Mouse (Mus musculus) midbrain, embryonic 12.5 days (tissue): Measurements from ENCODE around the gene Lmna. TPM values are rescaled to one million over a fixed set of nuclear protein-coding genes. Genes with fewer than 3 reads are reported as not detected.

ENCODE experiments used
- ATAC-seq: fragments of 200-750 bp; cut with Nextera tagmentation; 2 replicates; pipeline ENCODE4 v1.8.0; 2017; ENCODE audit warnings: low read depth, moderate TSS enrichment, moderate library complexity; ENCODE audit not compliant: low FRiP score
- H3K27ac ChIP-seq: fragments of 300-500 bp; sonication (generic); replicated peaks from 2 replicates; pipeline ENCODE4 v1.5.1; 2016; ENCODE audit warnings: mild to moderate bottlenecking
- H3K27me3 ChIP-seq: fragments of 300-500 bp; sonication (generic); 2 replicates; pipeline ENCODE4 v1.6.1; 2016; ENCODE audit warnings: mild to moderate bottlenecking
- H3K36me3 ChIP-seq: fragments of 300-500 bp; sonication (generic); 2 replicates; pipeline ENCODE4 v1.6.1; 2016
- H3K4me1 ChIP-seq: fragments of 300-500 bp; sonication (generic); 2 replicates; pipeline ENCODE4 v1.6.1; 2016
- H3K4me2 ChIP-seq: fragments of 300-500 bp; sonication (generic); replicated peaks from 2 replicates; pipeline ENCODE4 v1.6.1; 2016; ENCODE audit warnings: mild to moderate bottlenecking, moderate library complexity
- H3K4me3 ChIP-seq: fragments of 300-500 bp; sonication (generic); 2 replicates; pipeline ENCODE4 v1.5.1; 2016; ENCODE audit warnings: mild to moderate bottlenecking
- H3K9ac ChIP-seq: fragments of 300-500 bp; sonication (generic); replicated peaks from 2 replicates; pipeline ENCODE4 v1.6.1; 2016; ENCODE audit warnings: mild to moderate bottlenecking, moderate library complexity
- H3K9me3 ChIP-seq: fragments of 300-500 bp; sonication (generic); 2 replicates; pipeline ENCODE4 v1.6.1; 2016; ENCODE audit warnings: mild to moderate bottlenecking
- WGBS: fragments of 180-500 bp; shearing (Covaris S2); methylation state at CpG from one replicate; pipeline ENCODE4 v1.1.7; 2016; 5-methylcytosine and 5-hydroxymethylcytosine counted together
- polyA plus RNA-seq: library from polyadenylated mRNA; unstranded; fragments of >200 nt; fragmentation: Nextera tagmentation; extraction: Ambion mirVana; gene quantifications from 2 replicates; pipeline ENCODE4 v1.2.1, GENCODE M21; 2016

Gene Lmna
- polyA plus RNA-seq = 34.3 and 42.8 TPM in 2 replicates

- peak within 1 kb of the TSS; percentile 40 for H3K9ac ChIP-seq
- peak within 1 kb of the TSS; percentile 56 for H3K4me2 ChIP-seq
- H3K36me3 ChIP-seq = no peaks in the 10 kb centered on the region
- H3K4me3 ChIP-seq = peak within 1 kb of the TSS; percentile 35
- H3K27me3 ChIP-seq = peaks cover 16% of the 10 kb centered on the region
- peaks cover 41% of the 10 kb centered on the region for H3K4me1 ChIP-seq
- ATAC-seq = peak; percentile 98
- 3% methylated on average over 31 of the region's 31 CpGs for WGBS
- H3K9me3 ChIP-seq = no peaks in the 10 kb centered on the region
- peak within 1 kb of the TSS; percentile 87 for H3K27ac ChIP-seq
Observed at GRCm38 (mm10) chr3:88509692-88510420, at the start of gene Lmna. Gene Lmna (minus strand): TSS chr3:88509956.

- Histone ChIP-seq H3K36me3 (peaks cover 62% of the 10 kb centered on the region), H3K9me3 (no peaks in the 10 kb centered on the region), H3K4me1 (peaks cover 23% of the 10 kb centered on the region), H3K9ac (no peak overlapping the region), H3K4me2 (no peak overlapping the region), H3K4me3 (no peak overlapping the region), H3K27me3 (no peaks in the 10 kb centered on the region), H3K27ac (no peak overlapping the region)
- ATAC-seq = no peak
- WGBS = 92% methylated on average over 8 of the region's 8 CpGs
Observed at GRCm38 (mm10) chr3:88556616-88557015, 46.9 kb upstream of the Lmna start.

DNA sequence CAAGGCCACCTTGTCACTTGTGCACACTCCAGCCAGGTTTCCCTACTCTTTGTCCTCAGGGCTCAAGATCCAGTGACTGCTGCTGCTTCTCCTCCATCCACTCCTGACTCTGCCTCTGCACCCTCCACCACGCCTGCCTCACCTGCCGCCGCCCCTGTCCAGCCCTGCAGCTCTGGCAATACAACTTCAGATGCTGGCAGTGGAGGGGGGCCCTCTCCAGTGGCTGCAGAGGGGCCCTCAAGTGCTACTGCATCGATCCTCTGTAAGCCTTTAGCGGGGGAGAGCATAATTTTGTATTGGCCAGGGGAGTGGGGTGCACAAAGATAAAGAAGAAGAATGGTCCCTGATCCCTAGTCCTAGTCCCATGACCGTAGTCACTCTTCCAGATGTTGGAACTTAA lies 46.0 kb upstream of the Lmna start:
- no peak for ATAC-seq
- H3K9me3 ChIP-seq = no peaks in the 10 kb centered on the region
- peaks cover 27% of the 10 kb centered on the region for H3K4me1 ChIP-seq
- H3K36me3 ChIP-seq = peaks cover 54% of the 10 kb centered on the region
- no peak overlapping the region for H3K4me3 ChIP-seq
- peak overlapping the region; percentile 31; the same call in 1 of the 2 replicates for H3K9ac ChIP-seq
- H3K27ac ChIP-seq = no peak overlapping the region
- no peak overlapping the region for H3K4me2 ChIP-seq
- 95% methylated on average over 6 of the region's 6 CpGs for WGBS
- no peaks in the 10 kb centered on the region for H3K27me3 ChIP-seq

DNA sequence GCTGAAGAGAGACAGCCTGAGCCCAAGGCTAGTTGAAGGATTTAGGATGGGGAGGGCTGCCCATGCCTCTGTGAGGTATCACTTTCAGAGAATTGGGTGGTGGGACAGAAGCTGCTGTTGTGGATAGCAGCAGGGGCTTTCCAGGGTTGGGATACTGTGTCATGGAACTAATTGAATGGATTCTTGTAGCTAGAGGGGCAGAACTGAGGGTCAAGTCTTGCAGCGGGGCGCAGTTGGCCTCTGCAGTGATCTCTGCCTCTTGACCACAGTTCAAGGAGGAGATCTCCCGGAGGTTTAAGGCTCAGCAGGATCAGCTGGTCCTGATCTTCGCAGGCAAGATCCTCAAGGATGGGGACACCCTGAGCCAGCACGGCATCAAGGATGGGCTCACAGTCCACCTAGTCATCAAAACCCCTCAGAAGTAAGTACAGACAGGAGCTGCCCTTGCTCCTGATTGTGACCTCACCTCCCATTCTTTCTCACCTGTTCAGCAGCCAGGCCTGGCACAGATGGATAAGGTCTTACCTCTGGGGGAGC lies 45.4 kb upstream of the Lmna start:
- Histone ChIP-seq H3K4me3 (peak overlapping the region; percentile 83; the same call in 1 of the 2 replicates), H3K27me3 (no peaks in the 10 kb centered on the region), H3K36me3 (peaks cover 48% of the 10 kb centered on the region), H3K4me1 (peaks cover 27% of the 10 kb centered on the region), H3K27ac (no peak overlapping the region), H3K4me2 (peak overlapping the region; percentile 72), H3K9me3 (no peaks in the 10 kb centered on the region), H3K9ac (peak overlapping the region; percentile 91)
- WGBS = 78% methylated on average over 5 of the region's 5 CpGs
- ATAC-seq = no peak

- Histone ChIP-seq H3K4me1 (peaks cover 27% of the 10 kb centered on the region), H3K4me2 (peak overlapping the region; percentile 72), H3K27me3 (no peaks in the 10 kb centered on the region), H3K27ac (peak overlapping the region; percentile 96), H3K4me3 (peak overlapping the region; percentile 83), H3K9ac (peak overlapping the region; percentile 91), H3K9me3 (no peaks in the 10 kb centered on the region), H3K36me3 (peaks cover 37% of the 10 kb centered on the region)
- WGBS = under 1% methylated on average over 41 of the region's 41 CpGs
- ATAC-seq = peak; percentile 58
Observed at GRCm38 (mm10) chr3:88553880-88554586, 44.3 kb upstream of the Lmna start.

DNA sequence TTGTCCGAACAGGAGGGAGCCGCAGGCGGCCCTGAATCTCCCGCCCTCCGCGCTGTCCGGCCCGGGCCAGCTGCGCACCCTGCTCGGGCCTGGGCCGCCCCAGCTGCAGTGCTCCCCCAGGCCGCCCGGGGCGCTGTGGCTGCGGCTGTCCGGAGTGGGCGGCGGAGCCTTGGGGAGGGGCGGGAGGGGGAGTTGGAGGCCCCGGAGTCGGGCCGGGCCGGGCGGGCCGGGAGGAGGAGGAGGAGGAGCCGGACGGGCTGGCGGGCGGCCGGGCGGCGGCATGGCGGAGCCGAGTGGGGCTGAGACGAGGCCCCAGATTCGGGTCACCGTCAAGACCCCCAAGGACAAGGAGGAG lies 43.7 kb upstream of the Lmna start, which contains the start of gene Ubqln4:
Gene Ubqln4 (plus strand): TSS at position 234 of the 355 bp plus-strand sequence.
- Histone ChIP-seq H3K4me1 (peaks cover 27% of the 10 kb centered on the region), H3K27me3 (no peaks in the 10 kb centered on the region), H3K9ac (peak within 1 kb of the TSS; percentile 91), H3K9me3 (no peaks in the 10 kb centered on the region), H3K4me3 (peak within 1 kb of the TSS; percentile 83), H3K36me3 (peaks cover 31% of the 10 kb centered on the region), H3K27ac (peak within 1 kb of the TSS; percentile 96), H3K4me2 (peak within 1 kb of the TSS; percentile 72)
- ATAC-seq = peak; percentile 90
- WGBS = under 1% methylated on average over 34 of the region's 37 CpGs

DNA sequence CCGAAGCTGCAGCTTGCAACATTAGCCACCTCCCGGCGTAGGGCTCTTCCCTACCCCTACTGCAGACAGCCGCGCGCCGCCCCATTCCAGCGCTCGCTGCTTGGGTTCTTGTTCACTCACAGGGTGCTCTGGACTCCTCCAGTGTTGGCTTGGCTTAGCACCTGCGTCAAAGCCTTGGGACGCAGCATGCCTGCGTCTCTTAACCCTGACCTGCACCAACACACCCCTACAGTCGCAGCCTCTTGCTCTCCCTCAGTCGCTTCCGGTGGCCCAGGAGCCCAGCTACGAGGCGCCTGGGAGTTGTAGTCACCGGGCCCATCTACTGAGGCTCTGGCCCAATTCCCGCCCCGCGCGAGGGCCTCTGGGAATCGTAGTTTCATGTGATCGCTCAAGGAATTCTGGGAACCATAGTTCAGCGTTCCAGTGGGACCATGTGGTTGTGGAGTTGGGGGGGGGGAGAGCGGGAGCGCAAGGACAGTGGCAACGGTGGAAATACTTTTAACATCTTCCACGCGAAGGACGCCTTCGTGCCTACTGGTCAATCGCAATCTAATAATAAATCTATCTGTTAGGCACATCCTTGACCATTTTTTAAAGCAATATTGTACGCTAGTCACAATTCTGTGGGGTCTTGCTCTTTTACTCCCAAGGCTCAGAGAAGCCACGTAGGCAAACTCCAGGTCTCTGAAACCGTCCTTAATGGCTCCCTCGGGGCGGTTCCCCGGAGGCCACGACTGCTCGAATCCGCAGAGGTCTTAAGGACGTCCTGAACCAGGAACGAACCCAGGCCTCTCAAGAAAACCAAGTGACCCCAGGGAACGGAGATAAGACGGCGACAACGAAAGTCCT lies 43.1 kb upstream of the Lmna start, which contains the start of gene Lamtor2:
Gene Lamtor2 (minus strand): TSS at position 399 of the 849 bp plus-strand sequence.
- Histone ChIP-seq H3K4me3 (peak within 1 kb of the TSS; percentile 83), H3K27me3 (no peaks in the 10 kb centered on the region), H3K9me3 (no peaks in the 10 kb centered on the region), H3K27ac (peak within 1 kb of the TSS; percentile 96), H3K4me2 (peak within 1 kb of the TSS; percentile 72), H3K9ac (peak within 1 kb of the TSS; percentile 91), H3K36me3 (peaks cover 25% of the 10 kb centered on the region), H3K4me1 (peaks cover 27% of the 10 kb centered on the region)
- ATAC-seq = peak; percentile 90
- WGBS = under 1% methylated on average over 48 of the region's 48 CpGs

DNA sequence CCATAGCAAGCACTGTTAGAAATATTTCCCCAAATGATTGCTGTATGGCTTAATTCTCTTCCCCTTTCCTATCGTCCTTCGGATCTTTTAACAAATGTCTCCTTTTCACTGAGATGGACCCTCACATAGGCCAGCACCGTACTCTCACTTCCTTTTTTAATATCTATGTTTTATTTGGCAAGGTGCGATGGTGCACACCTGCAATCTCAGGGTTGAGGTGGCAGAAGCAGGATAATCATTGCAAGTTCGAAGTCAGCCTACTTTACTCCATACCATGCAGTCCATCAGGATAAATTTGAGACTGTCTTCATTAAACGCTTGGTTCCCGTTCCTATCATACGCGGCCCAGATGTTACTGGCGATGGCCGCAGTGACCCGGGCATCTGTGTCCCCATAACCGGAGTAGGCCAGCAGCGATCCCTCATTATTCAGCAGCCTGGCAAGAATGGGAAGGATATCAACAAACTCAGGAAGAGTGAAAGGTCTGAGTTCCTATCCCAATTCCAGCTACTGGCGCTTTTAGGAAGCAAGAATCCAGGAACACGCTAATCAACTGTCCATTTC lies 42.4 kb upstream of the Lmna start:
- peak overlapping the region; percentile 91 for H3K9ac ChIP-seq
- H3K4me3 ChIP-seq = peak overlapping the region; percentile 83
- ATAC-seq = no peak
- H3K4me2 ChIP-seq = peak overlapping the region; percentile 72
- WGBS = 27% methylated on average over 16 of the region's 16 CpGs
- no peaks in the 10 kb centered on the region for H3K9me3 ChIP-seq
- H3K4me1 ChIP-seq = peaks cover 27% of the 10 kb centered on the region
- peaks cover 18% of the 10 kb centered on the region for H3K36me3 ChIP-seq
- peak overlapping the region; percentile 96 for H3K27ac ChIP-seq
- H3K27me3 ChIP-seq = no peaks in the 10 kb centered on the region

DNA sequence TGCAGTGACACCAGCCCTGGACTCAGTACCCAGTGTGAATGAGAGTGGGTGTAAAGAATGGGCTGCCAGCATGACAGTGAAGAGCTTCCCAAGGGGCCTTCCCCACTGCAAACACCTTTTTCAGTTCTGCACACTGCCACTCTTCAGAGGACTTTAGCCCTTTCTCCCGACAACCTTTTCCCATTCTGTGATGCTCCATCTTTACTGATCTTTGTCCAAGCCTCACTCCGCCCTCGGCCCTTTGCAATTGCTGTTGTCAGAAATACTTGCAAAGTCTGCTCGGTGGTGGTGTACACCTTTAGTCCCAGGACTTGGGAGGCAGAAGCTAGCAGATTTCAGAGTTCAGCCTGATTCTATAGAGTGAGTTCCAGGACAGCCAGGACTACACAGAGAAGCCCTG lies 41.8 kb upstream of the Lmna start:
- H3K27ac ChIP-seq = no peak overlapping the region
- peak overlapping the region; percentile 72 for H3K4me2 ChIP-seq
- H3K36me3 ChIP-seq = peaks cover 12% of the 10 kb centered on the region
- peak overlapping the region; percentile 91; the same call in 1 of the 2 replicates for H3K9ac ChIP-seq
- H3K27me3 ChIP-seq = no peaks in the 10 kb centered on the region
- WGBS = 81% methylated on average over 4 of the region's 4 CpGs
- peak overlapping the region; percentile 83 for H3K4me3 ChIP-seq
- ATAC-seq = no peak
- peaks cover 27% of the 10 kb centered on the region for H3K4me1 ChIP-seq
- H3K9me3 ChIP-seq = no peaks in the 10 kb centered on the region

DNA sequence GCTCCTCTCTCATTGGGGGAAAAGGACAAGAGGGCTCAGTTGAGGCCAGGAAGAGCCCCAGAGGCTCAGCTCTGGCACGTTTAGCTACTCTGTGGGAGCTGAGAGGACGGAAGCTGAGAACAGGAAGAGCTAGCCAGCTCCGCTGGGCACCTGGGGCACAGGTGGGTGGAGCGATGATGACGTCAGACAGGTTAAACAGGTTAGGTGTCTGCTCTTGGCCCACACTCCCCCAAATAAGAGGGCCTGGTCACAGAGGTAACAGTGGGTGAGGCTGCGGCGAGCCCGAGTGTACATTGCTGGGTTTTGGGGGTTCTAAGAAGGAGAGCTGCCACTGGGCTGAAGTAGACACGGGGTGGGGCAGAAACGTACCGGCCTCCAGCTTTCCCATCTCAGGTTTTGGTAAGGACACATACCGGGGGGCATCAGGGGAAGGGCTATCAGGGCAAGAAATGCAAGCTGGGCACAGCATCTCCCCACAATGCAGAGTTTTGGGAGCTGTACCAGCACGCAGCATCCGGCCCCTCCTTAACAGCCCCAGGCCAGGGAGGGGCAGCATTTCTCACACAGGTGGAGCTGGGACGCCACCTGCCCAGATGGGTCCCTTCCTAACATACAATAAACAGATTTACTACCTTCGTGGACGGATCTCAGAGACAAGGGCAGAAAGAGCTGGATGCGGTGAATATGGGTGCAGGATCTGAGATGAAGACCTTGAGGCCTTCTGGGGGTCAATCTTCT lies 38.6 kb upstream of the Lmna start, which contains the start of gene Rab25:
Gene Rab25 (minus strand): TSS at position 121 of the 738 bp plus-strand sequence.
- ATAC-seq = no peak
- H3K4me2 ChIP-seq = no peak within 1 kb of the TSS
- no peak within 1 kb of the TSS for H3K4me3 ChIP-seq
- H3K27me3 ChIP-seq = no peaks in the 10 kb centered on the region
- H3K4me1 ChIP-seq = peaks cover 12% of the 10 kb centered on the region
- no peak within 1 kb of the TSS for H3K9ac ChIP-seq
- 47% methylated on average over 18 of the region's 18 CpGs for WGBS
- H3K27ac ChIP-seq = no peak within 1 kb of the TSS
- H3K9me3 ChIP-seq = no peaks in the 10 kb centered on the region
- H3K36me3 ChIP-seq = no peaks in the 10 kb centered on the region
